Mouse (Mus musculus): ENCODE measurements at regions not wholly inside any gene's neighbourhood (a gene's known extent, or its start where the extent isn't known, plus 50 kb on each side); places are given as distances from the start of the nearest gene placed in this dataset.

DNA sequence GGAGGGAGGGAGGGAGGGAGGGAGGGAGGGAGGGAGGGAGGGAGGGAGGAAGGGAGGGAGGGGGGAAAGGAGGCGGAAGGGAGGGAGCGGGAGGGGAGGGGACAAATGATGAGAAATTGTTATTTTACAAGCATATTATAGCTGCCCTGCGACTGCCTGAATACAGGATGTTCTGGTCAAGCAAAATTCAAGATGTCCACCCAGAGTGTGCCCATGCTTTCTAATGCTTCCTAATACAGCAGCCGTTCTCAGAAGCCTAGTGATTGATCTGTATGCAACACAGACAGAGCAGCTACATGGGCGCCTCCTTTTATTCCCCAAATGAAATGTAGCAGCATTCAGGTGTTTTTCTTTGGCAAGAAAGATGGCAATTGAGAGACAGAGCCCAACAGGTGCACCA, 434.9 kb downstream of the Gxylt1 start:
- Histone ChIP-seq H3K27me3 (no peaks in the 10 kb centered on the region), H3K27ac (no peak overlapping the region), H3K36me3 (no peaks in the 10 kb centered on the region), H3K9me3 (no peaks in the 10 kb centered on the region), H3K4me2 (no peak overlapping the region), H3K4me3 (no peak overlapping the region), H3K9ac (no peak overlapping the region), H3K4me1 (no peaks in the 10 kb centered on the region)
- 83% methylated on average over 5 of the region's 5 CpGs for whole genome bisulfite sequencing
- no peak for ATAC-seq (ENCODE audit: insufficient number of reproducible peaks, insufficient read depth, low FRiP score, low TSS enrichment, low read depth)

DNA sequence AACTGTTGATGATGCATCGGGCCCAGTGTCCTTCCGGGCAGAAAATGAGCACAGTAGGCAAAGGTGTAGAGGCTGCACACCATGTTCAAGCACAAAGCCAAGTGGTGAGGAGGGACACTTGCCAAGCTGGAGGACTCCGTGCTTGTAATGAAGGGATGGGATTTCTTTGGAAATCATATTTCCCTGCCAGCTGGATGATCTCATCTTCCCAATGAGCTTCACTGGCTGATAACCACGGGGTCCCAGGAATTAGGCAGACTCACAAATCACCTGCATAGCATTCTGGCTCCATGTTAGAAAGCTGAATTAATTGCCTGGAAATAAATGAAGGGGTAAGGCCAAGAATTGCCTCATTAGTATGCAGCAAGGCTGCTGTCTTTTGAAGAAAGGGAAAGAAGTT, 435.4 kb downstream of the Gxylt1 start:
- Histone ChIP-seq H3K9me3 (no peaks in the 10 kb centered on the region), H3K27me3 (no peaks in the 10 kb centered on the region), H3K9ac (no peak overlapping the region), H3K4me2 (no peak overlapping the region), H3K36me3 (no peaks in the 10 kb centered on the region), H3K4me3 (no peak overlapping the region), H3K27ac (no peak overlapping the region), H3K4me1 (no peaks in the 10 kb centered on the region)
- WGBS: 77% methylated on average over 4 of the region's 4 CpGs
- no peak for ATAC-seq (ENCODE audit: insufficient number of reproducible peaks, insufficient read depth, low FRiP score, low TSS enrichment, low read depth)

DNA sequence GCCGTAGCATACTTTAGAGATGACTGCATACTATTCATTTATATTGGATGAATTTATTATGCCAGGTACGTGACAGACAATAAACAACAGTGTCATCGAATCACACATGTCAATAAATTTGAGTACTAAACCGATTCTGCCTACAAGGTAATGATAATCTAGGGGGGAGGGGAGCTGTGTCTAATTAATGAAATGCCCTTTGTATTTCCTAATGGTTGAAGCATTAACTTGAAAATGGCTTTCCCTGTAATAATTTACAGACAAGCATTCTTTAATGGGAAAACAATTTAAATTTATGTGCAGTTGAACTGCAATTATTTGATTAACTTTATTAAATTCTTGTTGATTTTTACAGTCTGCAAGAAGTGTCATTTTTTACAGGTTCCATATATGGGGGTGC, 429.5 kb downstream of the Pdzrn4 start:
- Histone ChIP-seq H3K4me1 (no peaks in the 10 kb centered on the region), H3K4me3 (no peak overlapping the region), H3K4me2 (no peak overlapping the region), H3K36me3 (no peaks in the 10 kb centered on the region), H3K9ac (no peak overlapping the region), H3K27me3 (no peaks in the 10 kb centered on the region), H3K27ac (no peak overlapping the region), H3K9me3 (no peaks in the 10 kb centered on the region)
- WGBS: 86% methylated on average over 4 of the region's 4 CpGs
- no peak for ATAC-seq (ENCODE audit: insufficient number of reproducible peaks, insufficient read depth, low FRiP score, low TSS enrichment, low read depth)
